Mouse (Mus musculus) ES-Bruce4 (cell line): ENCODE data around the gene Grb14.

ENCODE experiments used
- CTCF ChIP-seq: IDR thresholded peaks from one replicate; pipeline ENCODE4 v1.8.1; 2011; ENCODE audit warnings: low read depth, low read length
- EP300 ChIP-seq: IDR thresholded peaks from 2 replicates; pipeline ENCODE4 v1.6.1; 2011; ENCODE audit warnings: low read depth, low read length; ENCODE audit not compliant: insufficient read depth
- POLR2A ChIP-seq: IDR thresholded peaks from one replicate; pipeline ENCODE4 v1.8.1; 2011; ENCODE audit warnings: low read length; ENCODE audit not compliant: insufficient read depth

DNA sequence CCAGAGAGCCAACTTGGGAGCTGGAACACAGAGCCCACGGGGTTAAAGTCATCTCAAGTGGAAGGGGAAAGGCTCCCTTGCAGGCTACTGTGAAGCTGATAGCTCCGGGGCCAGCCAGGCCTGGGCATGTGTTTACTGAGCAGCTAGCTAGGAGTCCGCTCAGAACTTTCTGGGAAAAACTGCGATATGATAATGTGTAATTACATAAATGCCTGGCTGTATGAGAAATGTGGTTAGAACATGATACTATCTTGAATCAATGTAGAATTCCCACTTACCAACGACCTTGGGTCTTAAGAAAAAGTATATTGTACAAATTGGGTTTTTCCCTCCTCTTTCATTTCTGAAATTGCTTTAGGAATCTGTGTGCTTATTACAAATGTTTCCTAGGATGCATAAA, 53.0 kb downstream of the Grb14 start:
- TF ChIP-seq CTCF (no peak), EP300 (no peak), POLR2A (no peak)
